Mouse (Mus musculus) T-helper 17 cell (primary cell): ENCODE results near the gene Rbm24.

Experiments
- in situ Hi-C, 2 experiments: fragments of 300-600 bp; cut with MboI, MseI; formaldehyde crosslinking; loops; 1 replicate in 1 of 2; 2 replicates in 1 of 2; pipeline ENCODE4 v1.15.1; 2025; ENCODE audit warnings: high pct_unique_total_duplicates in 2 of 2

The Rbm24 gene

DNA sequence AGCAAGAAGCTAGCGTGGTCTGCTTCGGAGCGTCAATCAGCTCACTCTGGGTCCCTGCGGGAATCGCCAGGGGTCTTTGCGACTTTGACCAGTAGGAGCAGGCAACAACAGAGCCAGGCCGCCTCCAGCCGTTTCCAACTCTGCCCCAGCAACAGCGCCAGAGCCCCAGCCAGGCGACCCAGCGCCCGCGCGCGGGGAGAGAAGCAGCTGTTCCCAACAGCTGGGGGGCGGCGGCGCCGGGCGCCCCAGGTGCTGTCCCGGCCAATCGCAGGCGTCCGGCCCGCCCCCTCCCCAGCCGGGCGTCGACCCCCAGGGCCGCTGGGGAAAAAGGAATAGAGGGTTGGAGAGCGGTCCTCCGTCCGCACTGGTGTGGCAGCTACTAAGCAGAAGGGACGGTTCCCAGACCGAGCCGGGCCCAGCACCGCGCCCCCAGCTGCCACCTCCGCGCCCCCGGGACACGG lies at the start of gene Rbm24:
Rbm24 (plus strand) TSS at position 294 of the 461 bp plus-strand sequence.
- in situ Hi-C loops, result no loop called here

DNA sequence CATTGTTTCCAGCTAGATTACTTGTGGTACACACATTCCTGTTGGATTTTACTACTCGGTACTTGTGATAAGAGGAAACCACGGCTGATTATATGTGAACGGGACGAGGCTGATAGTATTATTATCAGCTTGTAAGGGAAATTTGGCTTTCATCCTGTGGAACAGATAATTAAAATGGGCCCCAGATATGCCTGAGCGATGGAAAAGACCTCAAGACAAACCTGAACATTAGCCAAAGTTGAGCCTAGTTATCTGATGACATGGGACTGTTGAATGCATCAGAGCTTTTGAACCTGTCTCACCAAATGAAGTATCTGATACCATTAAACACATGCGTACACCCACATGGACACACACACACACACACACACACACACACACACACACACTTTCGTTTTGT lies 45.4 kb upstream of the Rbm24 start:
- in situ Hi-C loops, result no loop called here

GRCm38 (mm10) chr13:46375371-46375770 lies 42.9 kb upstream of the Rbm24 start:
- in situ Hi-C loops, result no loop called here

GRCm38 (mm10) chr13:46387396-46387795 lies 30.8 kb upstream of the Rbm24 start:
- in situ Hi-C loops, result no loop called here

- in situ Hi-C loops, result no loop called here
Observed at GRCm38 (mm10) chr13:46391654-46392053, 26.6 kb upstream of the Rbm24 start.

DNA sequence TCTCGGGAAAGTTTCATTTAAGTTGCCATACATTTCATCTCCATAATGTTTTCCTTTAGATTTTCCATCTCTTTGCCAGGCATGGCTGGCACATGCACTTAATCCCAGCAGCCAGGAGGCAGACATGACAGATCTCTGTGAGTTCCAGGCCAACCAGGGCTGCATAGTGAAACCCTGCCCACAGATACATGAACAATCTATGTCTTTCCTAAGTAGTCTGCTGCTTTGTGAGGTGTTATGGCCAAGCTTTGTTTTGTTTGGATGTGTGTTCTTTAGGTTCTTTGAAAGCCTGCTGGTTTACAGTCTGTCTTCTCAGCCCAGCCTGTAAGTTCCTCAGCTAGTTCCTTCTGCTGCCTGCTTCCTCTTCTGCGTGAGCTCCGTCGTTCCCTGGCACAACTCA lies 25.3 kb upstream of the Rbm24 start:
- in situ Hi-C loops, result no loop called here

- in situ Hi-C loops, result no loop called here
Observed at GRCm38 (mm10) chr13:46393936-46394335, 24.3 kb upstream of the Rbm24 start.

DNA sequence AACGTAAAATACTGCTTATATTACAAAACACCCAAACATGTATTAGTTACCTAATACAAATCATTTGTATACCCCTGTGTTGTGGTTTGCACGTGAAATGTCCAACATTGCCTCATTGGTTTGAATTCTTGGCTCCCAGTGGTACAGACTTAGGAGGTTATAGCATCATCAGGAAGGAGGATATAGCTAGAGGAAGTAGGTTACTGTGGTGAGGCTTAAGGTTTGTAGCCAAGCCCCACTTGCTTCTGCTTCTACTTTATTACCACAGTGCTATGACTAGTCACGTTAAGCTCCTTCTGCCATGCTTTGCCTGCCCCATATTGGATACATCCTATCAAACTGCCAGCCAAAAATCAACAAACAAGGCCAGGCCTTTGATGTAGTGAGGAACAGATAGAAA lies 21.0 kb upstream of the Rbm24 start:
- in situ Hi-C loops, result no loop called here

GRCm38 (mm10) chr13:46407151-46407550 lies 11.1 kb upstream of the Rbm24 start:
- in situ Hi-C loops, result no loop called here

DNA sequence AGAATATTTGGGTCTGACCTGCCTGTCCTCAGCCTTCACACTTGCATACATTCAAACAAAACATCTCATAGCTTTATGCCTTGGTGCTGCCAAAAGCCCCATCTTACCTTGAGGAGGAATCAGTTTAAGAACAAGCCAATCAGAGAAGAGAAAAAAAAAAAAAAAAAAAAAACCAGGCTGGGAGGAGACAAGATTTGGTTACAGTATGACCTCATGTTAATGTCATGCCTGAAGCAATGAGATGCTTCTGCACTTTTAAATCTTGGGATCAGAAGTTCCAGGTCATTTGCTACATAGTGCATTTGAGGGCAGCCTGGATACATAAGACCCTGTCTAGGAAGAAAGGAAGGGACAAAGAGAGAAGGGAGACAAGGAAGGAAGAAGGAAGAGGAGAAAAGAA lies 6.0 kb upstream of the Rbm24 start:
- in situ Hi-C loops, result no loop called here

GRCm38 (mm10) chr13:46413588-46413987 lies 4.6 kb upstream of the Rbm24 start:
- in situ Hi-C loops, result no loop called here

DNA sequence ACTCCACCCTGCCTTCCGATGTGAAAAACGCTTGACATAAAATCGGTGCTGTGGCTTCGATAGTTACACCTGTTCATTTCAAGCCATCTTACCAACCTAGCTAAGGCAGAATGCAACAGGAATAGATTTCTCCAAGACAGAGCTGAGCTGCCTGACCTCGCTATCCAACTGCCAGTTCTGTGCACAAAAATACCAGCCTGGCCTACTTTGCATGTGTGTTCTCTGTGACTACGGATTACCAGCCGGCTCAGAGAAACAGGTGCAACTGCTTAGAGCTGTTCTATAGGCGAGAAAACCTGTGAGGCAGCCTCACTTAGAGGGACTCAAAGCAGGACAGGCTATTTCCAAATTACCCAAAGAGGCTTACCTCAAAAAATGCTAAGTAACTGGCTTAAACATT lies 4.2 kb upstream of the Rbm24 start:
- in situ Hi-C loops, result no loop called here

DNA sequence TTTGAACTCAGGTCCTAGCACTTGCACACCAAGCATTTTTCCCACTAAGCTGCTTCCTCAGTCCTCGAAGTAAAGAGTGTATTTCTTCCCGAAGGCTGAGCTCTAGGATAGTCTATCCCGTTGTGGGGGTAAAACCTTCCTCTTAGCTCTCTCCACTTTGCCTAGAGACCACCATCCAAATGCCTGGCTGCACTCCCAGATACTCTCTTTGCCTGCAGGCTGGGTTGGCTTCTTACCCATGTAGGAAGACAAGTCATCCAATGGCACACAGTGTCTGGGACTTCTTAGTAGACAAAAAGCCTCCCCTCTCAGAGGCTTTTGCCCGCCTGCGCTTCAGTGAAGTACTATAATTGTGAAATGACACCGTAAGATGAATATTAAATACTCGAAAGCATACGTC lies 2.2 kb upstream of the Rbm24 start:
- in situ Hi-C loops, result no loop called here

DNA sequence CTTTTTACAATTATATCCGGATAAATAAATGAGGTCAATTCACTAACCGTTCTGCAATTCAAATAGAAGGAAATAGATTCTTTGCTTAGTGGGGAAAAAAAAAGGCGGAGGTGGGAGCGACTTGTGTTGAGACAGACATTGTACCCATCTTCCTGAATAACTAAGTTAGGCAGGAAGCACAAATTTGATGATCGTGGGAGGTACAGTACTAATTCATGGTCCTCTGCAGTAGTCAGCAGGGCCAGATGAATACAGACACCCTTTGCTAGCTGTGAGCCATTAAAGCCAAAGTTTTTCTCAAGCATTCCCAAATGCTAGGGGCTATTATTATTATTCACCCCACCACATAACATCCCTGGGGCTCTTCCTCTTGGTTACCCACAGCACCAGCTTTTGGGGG lies 640 bp upstream of the Rbm24 start:
- in situ Hi-C loops, result no loop called here

GRCm38 (mm10) chr13:46418731-46419545 lies 704 bp downstream of the Rbm24 start:
- in situ Hi-C loops, result no loop called here

DNA sequence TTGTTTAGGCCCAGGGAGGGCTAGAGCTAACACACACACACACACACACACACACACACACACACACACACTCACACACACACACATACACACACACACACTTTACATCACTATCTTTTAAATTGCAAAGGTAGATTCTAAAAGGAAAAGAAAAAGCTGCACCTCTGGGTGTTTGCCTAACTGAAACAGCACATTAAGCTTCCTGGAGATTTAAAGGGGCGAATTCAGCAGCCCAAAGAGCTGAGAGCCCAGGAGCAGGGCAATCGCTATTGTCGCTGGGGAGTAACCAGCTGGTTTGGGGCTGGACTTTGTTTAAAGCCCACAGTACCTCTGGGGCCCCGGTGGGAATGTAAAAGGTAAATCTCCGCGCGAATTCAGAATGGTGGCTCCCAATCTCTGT lies 1.4 kb downstream of the Rbm24 start:
- in situ Hi-C loops, result no loop called here

DNA sequence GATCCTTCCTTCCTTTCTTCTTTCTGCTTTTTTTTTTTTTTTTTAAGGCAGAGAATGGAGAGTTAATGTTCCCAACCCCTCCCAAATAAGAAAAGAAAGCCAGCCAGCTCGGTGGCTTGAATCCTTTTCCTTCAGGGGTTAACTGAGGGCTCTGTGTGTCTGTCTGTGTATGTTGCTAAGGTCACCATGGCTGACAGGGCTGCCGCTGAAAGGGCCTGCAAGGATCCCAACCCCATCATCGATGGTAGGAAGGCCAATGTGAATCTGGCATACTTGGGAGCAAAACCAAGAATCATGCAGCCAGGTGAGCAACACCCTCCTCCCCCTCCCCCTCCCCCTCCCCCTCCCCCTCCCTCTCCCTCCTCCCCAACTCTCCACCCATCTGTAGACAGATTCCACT lies 1.9 kb downstream of the Rbm24 start:
- in situ Hi-C loops, result no loop called here

DNA sequence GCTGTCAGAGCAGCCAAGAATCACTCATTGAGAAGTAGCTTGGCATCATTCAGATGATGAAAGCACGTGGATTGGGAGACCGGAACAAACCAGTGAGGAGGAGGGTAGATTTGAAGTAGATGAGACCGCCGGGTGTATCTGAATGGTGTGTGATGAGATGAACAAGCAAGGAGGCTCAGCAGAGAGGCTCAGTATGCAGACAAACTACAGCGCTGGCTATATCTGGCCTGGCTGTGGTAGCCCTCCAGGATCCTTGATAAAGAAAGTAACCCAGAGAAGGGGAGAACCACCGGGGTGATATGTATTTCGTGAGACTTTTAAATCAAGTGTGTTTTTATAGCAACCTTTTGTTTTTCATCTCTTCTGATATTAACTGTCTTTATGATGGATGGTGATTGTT lies 5.6 kb downstream of the Rbm24 start:
- in situ Hi-C loops, result no loop called here

GRCm38 (mm10) chr13:46424376-46424775 lies 6.1 kb downstream of the Rbm24 start:
- in situ Hi-C loops, result no loop called here

DNA sequence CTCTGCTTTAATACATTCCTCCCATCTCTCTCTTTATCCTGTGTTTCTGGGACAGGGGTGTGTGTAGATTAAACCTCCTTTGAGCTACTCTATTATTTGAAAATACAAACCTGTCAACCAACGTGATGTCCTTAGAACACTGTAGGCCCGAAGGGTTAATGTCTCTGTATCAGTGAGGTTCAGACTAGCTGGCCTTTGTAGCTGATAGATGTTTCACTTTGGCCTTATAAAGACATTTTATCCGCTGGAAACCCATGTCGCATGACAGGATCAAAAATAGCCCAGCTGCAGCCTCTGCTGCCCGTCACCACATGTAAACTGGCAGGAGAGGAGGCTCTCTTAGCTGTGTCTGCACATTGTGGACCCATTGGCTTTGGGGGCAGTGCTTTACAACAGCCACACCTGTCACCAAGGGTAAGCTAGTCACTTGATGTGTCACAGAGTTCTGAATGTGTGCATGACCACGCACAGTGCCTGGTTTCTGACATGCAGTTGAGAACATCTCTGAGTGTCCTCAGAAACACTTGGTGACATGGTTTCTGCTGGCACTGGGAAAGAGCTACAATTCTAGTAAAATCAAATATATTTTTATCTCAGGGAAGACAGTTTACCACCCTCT lies 8.5 kb downstream of the Rbm24 start:
- in situ Hi-C loops, result no loop called here

DNA sequence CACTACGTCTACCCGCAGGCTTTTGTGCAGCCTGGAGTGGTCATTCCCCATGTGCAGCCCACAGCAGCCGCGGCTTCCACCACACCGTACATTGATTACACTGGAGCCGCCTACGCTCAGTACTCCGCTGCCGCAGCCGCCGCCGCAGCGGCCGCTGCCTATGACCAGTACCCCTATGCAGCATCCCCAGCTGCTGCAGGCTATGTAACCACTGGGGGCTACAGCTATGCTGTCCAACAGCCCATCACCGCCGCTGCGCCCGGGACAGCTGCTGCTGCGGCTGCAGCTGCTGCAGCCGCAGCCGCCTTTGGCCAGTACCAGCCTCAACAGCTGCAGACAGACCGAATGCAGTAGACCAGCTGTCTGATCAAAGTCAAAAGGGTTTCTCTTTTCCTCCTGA lies 10.7 kb downstream of the Rbm24 start:
- in situ Hi-C loops, result no loop called here

GRCm38 (mm10) chr13:46429866-46430265 lies 11.6 kb downstream of the Rbm24 start:
- in situ Hi-C loops, result no loop called here

GRCm38 (mm10) chr13:46433880-46434560 lies 15.8 kb downstream of the Rbm24 start:
- in situ Hi-C loops, result no loop called here
